Mouse (Mus musculus): Measurements from ENCODE around the gene Josd2.
A peak's percentile ranks its signal among the peaks of the same experiment; 100 is the strongest.

- TF ChIP-seq CTCF (IDR thresholded peaks at IDR 0.05; ENCODE audit: low read depth, low read length) (no peak), POLR2A (IDR thresholded peaks at IDR 0.05; ENCODE audit: extremely low read depth, insufficient read depth, low read length) (peak; percentile 33; the same call in 1 of the 2 replicates)
Measured at GRCm38 (mm10) chr7:44495992-44496770, 28.4 kb downstream of the Josd2 start, which contains the start of the genes Emc10 and Fam71e1.
